Mouse (Mus musculus) right cerebral cortex, postnatal 25 days (tissue): ENCODE measurements around the gene Rab1a.
"Not testable (repeated sequence)": the region's sequence is repeated elsewhere in the genome, so short reads cannot be mapped to it uniquely, and the experiment has no call there.

Source experiments
- DNase-seq: peaks from one replicate; pipeline ENCODE4 v3.0.0; 2022

Rab1a gene

GRCm38 (mm10) chr11:20221671-20222070 is 20.4 kb downstream of the Rab1a start:
- DNase-seq, result not testable (repeated sequence)

- DNase-seq, result no peak
Measured at GRCm38 (mm10) chr11:20224196-20224595, 23.0 kb downstream of the Rab1a start.

- no peak for DNase-seq
Measured at GRCm38 (mm10) chr11:20225938-20226337, 24.7 kb downstream of the Rab1a start.

- no peak for DNase-seq
Measured at GRCm38 (mm10) chr11:20228666-20229065, 27.4 kb downstream of the Rab1a start.

- DNase-seq, result no peak
Measured at GRCm38 (mm10) chr11:20229311-20229710, 28.1 kb downstream of the Rab1a start.

GRCm38 (mm10) chr11:20230286-20230685 is 29.1 kb downstream of the Rab1a start:
- DNase-seq, result no peak

GRCm38 (mm10) chr11:20231128-20231878 is 30.1 kb downstream of the Rab1a start:
- no peak for DNase-seq

GRCm38 (mm10) chr11:20232016-20232755 is 31.0 kb downstream of the Rab1a start:
- no peak for DNase-seq

GRCm38 (mm10) chr11:20234233-20234632 is 33.0 kb downstream of the Rab1a start:
- DNase-seq, result no peak

- no peak for DNase-seq
Measured at GRCm38 (mm10) chr11:20237018-20237417, 35.8 kb downstream of the Rab1a start.

- DNase-seq, result no peak
Measured at GRCm38 (mm10) chr11:20237976-20238375, 36.7 kb downstream of the Rab1a start.

GRCm38 (mm10) chr11:20239279-20239861 is 38.1 kb downstream of the Rab1a start:
- no peak for DNase-seq

- DNase-seq, result no peak
Measured at GRCm38 (mm10) chr11:20240331-20240730, 39.1 kb downstream of the Rab1a start.

- no peak for DNase-seq
Measured at GRCm38 (mm10) chr11:20241311-20241710, 40.1 kb downstream of the Rab1a start.

GRCm38 (mm10) chr11:20242366-20243056 is 41.3 kb downstream of the Rab1a start:
- no peak for DNase-seq

- DNase-seq, result no peak
Measured at GRCm38 (mm10) chr11:20243214-20243913, 42.1 kb downstream of the Rab1a start.

- DNase-seq, result no peak
Measured at GRCm38 (mm10) chr11:20244336-20245290, 43.4 kb downstream of the Rab1a start.

GRCm38 (mm10) chr11:20245316-20245715 is 44.1 kb downstream of the Rab1a start:
- no peak for DNase-seq

- no peak for DNase-seq
Measured at GRCm38 (mm10) chr11:20246616-20247015, 45.4 kb downstream of the Rab1a start.

GRCm38 (mm10) chr11:20247146-20247855 is 46.1 kb downstream of the Rab1a start:
- DNase-seq, result no peak

- no peak for DNase-seq
Measured at GRCm38 (mm10) chr11:20248277-20248676, 47.0 kb downstream of the Rab1a start.
